Comparison of ENCODE assay signal across 5 mouse cellular contexts in the genomic region with DNA sequence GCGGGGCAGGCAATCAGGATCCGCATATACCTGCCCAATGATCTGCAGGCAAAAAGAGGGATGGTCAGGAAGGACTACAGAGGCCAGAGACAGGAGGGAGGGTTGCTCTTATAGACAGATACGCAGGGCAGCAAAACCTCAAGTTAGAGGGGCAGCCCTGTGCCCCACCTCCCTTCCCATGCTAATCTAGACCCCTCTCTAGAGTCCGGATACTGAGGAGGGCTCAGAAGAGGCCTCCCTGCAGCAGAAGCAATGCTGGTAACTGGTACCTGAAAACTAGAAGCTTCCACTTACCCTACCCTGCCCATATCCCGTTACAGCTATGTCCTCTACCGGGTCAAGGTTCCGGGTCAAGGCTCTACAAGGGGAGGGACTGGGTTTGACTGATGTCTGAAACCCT.
"Had no signal": no experiment of that assay in that cellular context is flagged by ENCODE, and none has a peak within 500 bp of the region (broad histone marks: within the 10 kb centered on the region; RNA-seq: fewer than 3 reads in every experiment).

No protein-coding gene starts in this region.

- H3K4me2 ChIP-seq: lung, embryonic 14.5 days; neural tube, embryonic 13.5 days; neural tube, embryonic 15.5 days had no signal

- H3K9me3 ChIP-seq: midbrain, embryonic 10.5 days; neural tube, embryonic 13.5 days; neural tube, embryonic 15.5 days had no signal

- H3K27me3 ChIP-seq: neural tube, embryonic 13.5 days; neural tube, embryonic 15.5 days had no signal

- H3K27ac ChIP-seq: neural tube, embryonic 13.5 days; neural tube, embryonic 15.5 days had no signal

- H3K4me3 ChIP-seq: midbrain, embryonic 10.5 days; myocyte; neural tube, embryonic 13.5 days; neural tube, embryonic 15.5 days had no signal

- H3K9ac ChIP-seq: lung, embryonic 14.5 days; neural tube, embryonic 13.5 days; neural tube, embryonic 15.5 days had no signal
